Mouse (Mus musculus): ENCODE data around the gene Slc36a3.

GRCm38 (mm10) chr11:55099868-55100267 is 51.6 kb downstream of the Slc36a3 start:
- TF ChIP-seq CTCF (IDR thresholded peaks at IDR 0.05; ENCODE audit: low read depth, low read length) (no peak), POLR2A (IDR thresholded peaks at IDR 0.05; ENCODE audit: borderline replicate concordance, low read depth, low read length) (no peak)

Measured in bone marrow macrophage, adult 2 months (primary cell).